Mouse (Mus musculus) heart, embryonic 13.5 days (tissue): ENCODE data around the gene Atpaf1. TPM values are rescaled to one million over a fixed set of nuclear protein-coding genes. Genes with fewer than 3 reads are reported as not detected.

Experiments used
- ATAC-seq: fragments of 200-750 bp; cut with Nextera tagmentation; 2 replicates; pipeline ENCODE4 v1.8.0; 2017; ENCODE audit warnings: moderate TSS enrichment; ENCODE audit not compliant: insufficient number of reproducible peaks, low FRiP score, low TSS enrichment; ENCODE audit errors: extremely low read depth
- H3K27ac ChIP-seq: fragments of 300-500 bp; sonication (generic); replicated peaks from 2 replicates; pipeline ENCODE4 v1.5.1; 2015; ENCODE audit warnings: moderate library complexity, mild to moderate bottlenecking, inconsistent platforms
- H3K27me3 ChIP-seq: fragments of 300-500 bp; sonication (generic); replicated peaks from 2 replicates; pipeline ENCODE4 v1.6.1; 2015; ENCODE audit warnings: mild to moderate bottlenecking, inconsistent platforms
- H3K36me3 ChIP-seq: fragments of 300-500 bp; sonication (generic); 2 replicates; pipeline ENCODE4 v1.6.1; 2015; ENCODE audit warnings: mild to moderate bottlenecking, inconsistent platforms
- H3K4me1 ChIP-seq: fragments of 300-500 bp; sonication (generic); 2 replicates; pipeline ENCODE4 v1.6.1; 2015; ENCODE audit warnings: inconsistent platforms
- H3K4me2 ChIP-seq: fragments of 300-500 bp; sonication (generic); 2 replicates; pipeline ENCODE4 v1.6.1; 2015; ENCODE audit warnings: inconsistent platforms, mild to moderate bottlenecking, moderate library complexity
- H3K4me3 ChIP-seq: fragments of 300-500 bp; sonication (generic); 2 replicates; pipeline ENCODE4 v1.5.1; 2015; ENCODE audit warnings: moderate library complexity, mild to moderate bottlenecking, inconsistent platforms
- H3K9ac ChIP-seq: fragments of 300-500 bp; sonication (generic); 2 replicates; pipeline ENCODE4 v1.6.1; 2015; ENCODE audit warnings: inconsistent platforms, mild to moderate bottlenecking, moderate library complexity
- H3K9me3 ChIP-seq: fragments of 300-500 bp; sonication (generic); 2 replicates; pipeline ENCODE4 v1.6.1; 2016; ENCODE audit warnings: inconsistent platforms
- WGBS: fragments of 180-500 bp; shearing (Covaris S2); methylation state at CpG from one replicate; pipeline ENCODE4 v1.1.7; 2015; ENCODE audit warnings: mixed read lengths; 5-methylcytosine and 5-hydroxymethylcytosine counted together
- polyA plus RNA-seq: library from polyadenylated mRNA; unstranded; fragments of >200 nt; fragmentation: Nextera tagmentation; extraction: Ambion mirVana; gene quantifications from 2 replicates; pipeline ENCODE4 v1.2.1, GENCODE M21; 2015

Gene Atpaf1
- polyA plus RNA-seq, 1 experiment from 2014 or later: 54.5 TPM

GRCm38 (mm10) chr4:115830491-115830890 lies 45.9 kb downstream of the Atpaf1 start:
- peaks cover 46% of the 10 kb centered on the region for H3K36me3 ChIP-seq
- H3K27me3 ChIP-seq: no peaks in the 10 kb centered on the region
- H3K9me3 ChIP-seq: no peaks in the 10 kb centered on the region
- H3K4me1 ChIP-seq: peaks cover 29% of the 10 kb centered on the region
- 61% methylated on average over 5 of the region's 5 CpGs for WGBS
- H3K27ac ChIP-seq: no peak overlapping the region; the same call in 1 of the 2 replicates
- ATAC-seq: no peak
- peak overlapping the region; percentile 85 for H3K4me2 ChIP-seq
- no peak overlapping the region for H3K4me3 ChIP-seq
- H3K9ac ChIP-seq: no peak overlapping the region

DNA sequence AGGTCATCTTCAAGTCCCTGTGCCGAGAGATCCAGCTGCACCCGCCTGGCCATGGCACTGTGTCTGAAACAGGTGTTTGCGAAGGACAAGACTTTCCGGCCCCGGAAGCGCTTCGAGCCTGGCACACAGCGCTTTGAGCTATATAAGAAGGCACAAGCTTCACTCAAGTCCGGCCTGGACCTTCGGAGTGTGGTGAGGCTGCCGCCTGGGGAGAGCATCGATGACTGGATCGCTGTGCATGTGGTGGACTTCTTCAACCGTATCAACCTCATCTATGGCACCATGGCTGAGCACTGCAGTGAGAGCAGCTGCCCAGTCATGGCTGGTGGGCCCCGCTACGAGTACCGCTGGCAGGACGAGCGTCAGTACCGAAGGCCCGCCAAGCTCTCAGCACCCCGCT lies 46.6 kb downstream of the Atpaf1 start:
- no peak overlapping the region for H3K9ac ChIP-seq
- no peak overlapping the region for H3K27ac ChIP-seq
- peaks cover 50% of the 10 kb centered on the region for H3K36me3 ChIP-seq
- peaks cover 29% of the 10 kb centered on the region for H3K4me1 ChIP-seq
- 92% methylated on average over 22 of the region's 22 CpGs for WGBS
- H3K4me3 ChIP-seq: no peak overlapping the region
- no peaks in the 10 kb centered on the region for H3K27me3 ChIP-seq
- H3K4me2 ChIP-seq: no peak overlapping the region
- H3K9me3 ChIP-seq: no peaks in the 10 kb centered on the region
- ATAC-seq: no peak

- peaks cover 50% of the 10 kb centered on the region for H3K36me3 ChIP-seq
- H3K9me3 ChIP-seq: no peaks in the 10 kb centered on the region
- no peak for ATAC-seq
- H3K4me1 ChIP-seq: peaks cover 27% of the 10 kb centered on the region
- no peak overlapping the region for H3K4me2 ChIP-seq
- no peaks in the 10 kb centered on the region for H3K27me3 ChIP-seq
- H3K27ac ChIP-seq: no peak overlapping the region
- no peak overlapping the region for H3K9ac ChIP-seq
- H3K4me3 ChIP-seq: no peak overlapping the region
- 44% methylated on average over 2 of the region's 2 CpGs for WGBS
These were observed 47.4 kb downstream of the Atpaf1 start for GRCm38 (mm10) chr4:115832040-115832439.

- Histone ChIP-seq H3K27ac (no peak overlapping the region), H3K9ac (no peak overlapping the region), H3K9me3 (no peaks in the 10 kb centered on the region), H3K36me3 (peaks cover 50% of the 10 kb centered on the region), H3K4me3 (no peak overlapping the region), H3K4me2 (no peak overlapping the region), H3K4me1 (peaks cover 12% of the 10 kb centered on the region), H3K27me3 (no peaks in the 10 kb centered on the region)
- 75% methylated on average over 2 of the region's 2 CpGs for WGBS
- no peak for ATAC-seq
These were observed 51.0 kb downstream of the Atpaf1 start for GRCm38 (mm10) chr4:115835576-115835975.

DNA sequence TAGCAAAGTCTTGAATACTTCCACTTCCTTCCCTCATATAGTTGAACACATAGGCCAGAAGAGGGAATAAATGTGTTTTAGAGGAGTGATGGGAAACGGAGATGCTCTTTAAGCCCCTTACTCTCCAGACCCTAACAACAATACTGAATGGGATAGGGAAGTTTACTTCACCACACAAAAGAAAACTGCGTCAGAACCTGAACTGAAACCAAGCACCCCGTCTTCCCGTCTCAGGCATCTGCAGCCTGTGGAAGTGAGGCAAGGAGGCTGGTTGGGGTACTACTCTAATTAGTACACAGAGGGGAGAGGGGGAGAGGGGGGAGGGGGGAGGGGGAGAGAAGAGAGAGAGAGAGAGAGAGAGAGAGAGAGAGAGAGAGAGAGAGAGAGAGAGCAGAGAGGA lies 53.6 kb downstream of the Atpaf1 start:
- Histone ChIP-seq H3K36me3 (peaks cover 28% of the 10 kb centered on the region), H3K4me2 (peak overlapping the region; percentile 79), H3K9me3 (no peaks in the 10 kb centered on the region), H3K27me3 (no peaks in the 10 kb centered on the region), H3K4me1 (peaks cover 14% of the 10 kb centered on the region), H3K27ac (no peak overlapping the region), H3K4me3 (peak overlapping the region; percentile 70; the same call in 1 of the 2 replicates), H3K9ac (peak overlapping the region; percentile 86; the same call in 1 of the 2 replicates)
- WGBS: 73% methylated on average over 4 of the region's 4 CpGs
- ATAC-seq: no peak

GRCm38 (mm10) chr4:115838696-115839641 lies 54.4 kb downstream of the Atpaf1 start, which contains the start of gene Mknk1:
Gene Mknk1 (plus strand): TSS chr4:115839198.
- Histone ChIP-seq H3K27me3 (no peaks in the 10 kb centered on the region), H3K9me3 (no peaks in the 10 kb centered on the region), H3K27ac (peak within 1 kb of the TSS; percentile 71), H3K36me3 (peaks cover 27% of the 10 kb centered on the region), H3K9ac (peak within 1 kb of the TSS; percentile 86), H3K4me1 (peaks cover 14% of the 10 kb centered on the region), H3K4me2 (peak within 1 kb of the TSS; percentile 79), H3K4me3 (peak within 1 kb of the TSS; percentile 70)
- ATAC-seq: peak; percentile 97
- WGBS: 2% methylated on average over 51 of the region's 51 CpGs

DNA sequence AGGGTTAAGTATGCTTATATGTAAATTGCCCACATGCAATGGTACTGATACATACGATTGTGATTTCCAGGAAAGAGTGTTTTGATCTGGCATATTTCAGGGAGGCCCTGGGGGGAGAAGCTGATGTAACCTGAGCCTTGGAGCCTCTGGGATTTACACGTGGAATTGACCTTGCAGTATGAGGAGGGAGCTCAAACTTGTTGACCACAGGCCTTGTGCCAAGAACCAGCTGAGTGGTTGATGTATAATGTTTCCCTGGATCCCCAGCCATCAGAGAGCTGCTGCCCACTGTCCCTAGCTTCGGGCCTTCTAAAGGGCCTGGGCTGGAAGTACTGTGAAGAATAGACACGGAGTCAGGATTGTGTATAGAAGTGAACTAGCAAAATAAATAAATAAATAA lies 55.3 kb downstream of the Atpaf1 start:
- Histone ChIP-seq H3K9ac (peak overlapping the region; percentile 86; the same call in 1 of the 2 replicates), H3K9me3 (no peaks in the 10 kb centered on the region), H3K4me3 (peak overlapping the region; percentile 70), H3K36me3 (peaks cover 17% of the 10 kb centered on the region), H3K27ac (no peak overlapping the region), H3K27me3 (no peaks in the 10 kb centered on the region), H3K4me2 (peak overlapping the region; percentile 79), H3K4me1 (peaks cover 14% of the 10 kb centered on the region)
- 47% methylated on average over 4 of the region's 4 CpGs for WGBS
- no peak for ATAC-seq

DNA sequence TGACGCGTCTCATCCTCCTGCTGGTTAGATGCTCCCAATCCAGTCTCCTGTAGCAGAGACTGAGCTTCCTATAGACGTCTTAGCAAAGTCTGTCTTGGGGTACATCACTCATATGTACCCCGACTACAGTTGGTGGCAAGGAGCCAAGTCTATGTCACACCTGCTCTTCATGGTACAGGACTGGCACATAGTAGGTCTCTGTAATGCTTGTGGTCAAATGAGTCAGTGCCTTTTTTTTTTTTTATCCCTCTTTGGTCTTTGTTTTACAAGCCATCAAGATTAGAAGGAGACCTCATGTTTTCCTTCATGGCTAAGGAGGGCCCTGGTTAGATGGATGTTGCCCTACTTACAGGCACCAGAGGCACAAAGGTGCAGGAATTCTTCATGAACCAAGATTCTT lies 56.2 kb downstream of the Atpaf1 start:
- Histone ChIP-seq H3K36me3 (peaks cover 8% of the 10 kb centered on the region), H3K4me3 (no peak overlapping the region), H3K9me3 (no peaks in the 10 kb centered on the region), H3K4me2 (no peak overlapping the region; the same call in 1 of the 2 replicates), H3K27me3 (no peaks in the 10 kb centered on the region), H3K27ac (no peak overlapping the region), H3K9ac (no peak overlapping the region), H3K4me1 (peaks cover 14% of the 10 kb centered on the region)
- 86% methylated on average over 4 of the region's 4 CpGs for WGBS
- no peak for ATAC-seq

GRCm38 (mm10) chr4:115846656-115847055 lies 62.0 kb downstream of the Atpaf1 start:
- H3K4me3 ChIP-seq: no peak overlapping the region
- H3K4me2 ChIP-seq: no peak overlapping the region
- no peak overlapping the region for H3K9ac ChIP-seq
- 42% methylated on average over 2 of the region's 2 CpGs for WGBS
- H3K9me3 ChIP-seq: no peaks in the 10 kb centered on the region
- no peak for ATAC-seq
- H3K27me3 ChIP-seq: no peaks in the 10 kb centered on the region
- no peak overlapping the region for H3K27ac ChIP-seq
- peaks cover 35% of the 10 kb centered on the region for H3K36me3 ChIP-seq
- H3K4me1 ChIP-seq: peaks cover 52% of the 10 kb centered on the region

- H3K4me2 ChIP-seq: 0 out of 2 replicates have a peak overlapping the region, but pooled peaks have one; percentile 3
- H3K36me3 ChIP-seq: peaks cover 39% of the 10 kb centered on the region
- no peaks in the 10 kb centered on the region for H3K27me3 ChIP-seq
- H3K4me3 ChIP-seq: no peak overlapping the region
- peaks cover 57% of the 10 kb centered on the region for H3K4me1 ChIP-seq
- no peak overlapping the region for H3K9ac ChIP-seq
- 45% methylated on average over 5 of the region's 5 CpGs for WGBS
- no peaks in the 10 kb centered on the region for H3K9me3 ChIP-seq
- H3K27ac ChIP-seq: peak overlapping the region; percentile 21; the same call in 1 of the 2 replicates
- no peak for ATAC-seq
These were observed 62.8 kb downstream of the Atpaf1 start for GRCm38 (mm10) chr4:115847377-115847776.

GRCm38 (mm10) chr4:115848083-115848482 lies 63.5 kb downstream of the Atpaf1 start:
- no peak for ATAC-seq
- no peak overlapping the region for H3K9ac ChIP-seq
- 71% methylated on average over 1 of the region's 1 CpGs for WGBS
- H3K4me1 ChIP-seq: peaks cover 57% of the 10 kb centered on the region
- 0 out of 2 replicates have a peak overlapping the region, but pooled peaks have one; percentile 3 for H3K4me2 ChIP-seq
- no peaks in the 10 kb centered on the region for H3K9me3 ChIP-seq
- peak overlapping the region; percentile 55; the same call in 1 of the 2 replicates for H3K27ac ChIP-seq
- H3K4me3 ChIP-seq: no peak overlapping the region
- H3K27me3 ChIP-seq: no peaks in the 10 kb centered on the region
- H3K36me3 ChIP-seq: peaks cover 45% of the 10 kb centered on the region
